Mouse (Mus musculus): ENCODE data around the gene Vezt.

Vezt gene

GRCm38 (mm10) chr10:93912136-93912855 lies 123.3 kb downstream of the Vezt start:
- DNase-seq (ENCODE audit: low spot score in 2 of 2) = no peak

- no peak for DNase-seq (ENCODE audit: low spot score in 2 of 2)
Measured at GRCm38 (mm10) chr10:93911326-93911725, 124.3 kb downstream of the Vezt start.

- no peak for DNase-seq (ENCODE audit: low spot score in 2 of 2)
Measured at GRCm38 (mm10) chr10:93909811-93910446, 125.7 kb downstream of the Vezt start.

GRCm38 (mm10) chr10:93909015-93909414 lies 126.6 kb downstream of the Vezt start:
- DNase-seq (ENCODE audit: low spot score in 2 of 2) = no peak

- no peak for DNase-seq (ENCODE audit: low spot score in 2 of 2)
Measured at GRCm38 (mm10) chr10:93908540-93908939, 127.1 kb downstream of the Vezt start.

GRCm38 (mm10) chr10:93907376-93907775 lies 128.2 kb downstream of the Vezt start:
- DNase-seq (ENCODE audit: low spot score in 2 of 2) = no peak

- DNase-seq (ENCODE audit: low spot score in 2 of 2) = no peak
Measured at GRCm38 (mm10) chr10:93899907-93900306, 135.7 kb downstream of the Vezt start.

- no peak for DNase-seq (ENCODE audit: low spot score in 2 of 2)
Measured at GRCm38 (mm10) chr10:93899303-93899702, 136.3 kb downstream of the Vezt start.

GRCm38 (mm10) chr10:93897043-93897646 lies 138.5 kb downstream of the Vezt start, which contains the start of gene Metap2:
Metap2 (minus strand) TSS chr10:93897093.
- no peak for DNase-seq (ENCODE audit: low spot score in 2 of 2)

- DNase-seq (ENCODE audit: low spot score in 2 of 2) = no peak
Measured at GRCm38 (mm10) chr10:93892551-93892950, 143.1 kb downstream of the Vezt start.

- DNase-seq (ENCODE audit: low spot score in 2 of 2) = no peak
Measured at GRCm38 (mm10) chr10:93891031-93891430, 144.6 kb downstream of the Vezt start.

GRCm38 (mm10) chr10:93890565-93890964 lies 145.1 kb downstream of the Vezt start:
- no peak for DNase-seq (ENCODE audit: low spot score in 2 of 2)

- no peak for DNase-seq (ENCODE audit: low spot score in 2 of 2)
Measured at GRCm38 (mm10) chr10:93889976-93890375, 145.6 kb downstream of the Vezt start.

- peak; percentile 79 to 82 for DNase-seq (ENCODE audit: low spot score in 2 of 2)
Measured at GRCm38 (mm10) chr10:93889579-93889950, 146.1 kb downstream of the Vezt start.

All from heart, adult 9 months (tissue).